Mouse (Mus musculus) cortical plate, adult 2 months (tissue): Measurements from ENCODE around the gene Vps37b.

Experiments used
- CTCF ChIP-seq: fragments of 200-500 bp; IDR thresholded peaks from 2 replicates; pipeline ENCODE4 v1.5.1; 2011; ENCODE audit warnings: mild to moderate bottlenecking, control low read depth, low read length; ENCODE audit not compliant: insufficient read depth; ENCODE audit errors: extremely low read depth
- POLR2A ChIP-seq: fragments of 200-500 bp; IDR thresholded peaks from 2 replicates; pipeline ENCODE4 v1.6.1; 2011; ENCODE audit warnings: mild to moderate bottlenecking, low read length, control low read depth; ENCODE audit not compliant: insufficient read depth; ENCODE audit errors: extremely low read depth

- TF ChIP-seq CTCF (no peak), POLR2A (no peak)
Observed at GRCm38 (mm10) chr5:124028680-124029079, 3.4 kb downstream of the Vps37b start.
